Mouse (Mus musculus) midbrain, embryonic 13.5 days (tissue): ENCODE results near the gene St7l. TPM values are rescaled to one million over a fixed set of nuclear protein-coding genes. Genes with fewer than 3 reads are reported as not detected.
A peak's percentile ranks its signal among the peaks of the same experiment; 100 is the strongest.

Experiments used
- ATAC-seq: fragments of 200-750 bp; cut with Nextera tagmentation; 2 replicates; pipeline ENCODE4 v1.8.0; 2017; ENCODE audit warnings: mild to moderate bottlenecking, moderate TSS enrichment, moderate library complexity
- H3K27ac ChIP-seq: fragments of 300-500 bp; sonication (generic); 2 replicates; pipeline ENCODE4 v1.5.1; 2015; ENCODE audit warnings: inconsistent platforms, mild to moderate bottlenecking, moderate library complexity
- H3K27me3 ChIP-seq: fragments of 300-500 bp; sonication (generic); 2 replicates; pipeline ENCODE4 v1.6.1; 2015; ENCODE audit warnings: mild to moderate bottlenecking, inconsistent platforms
- H3K36me3 ChIP-seq: fragments of 300-500 bp; sonication (generic); 2 replicates; pipeline ENCODE4 v1.6.1; 2015; ENCODE audit warnings: mild to moderate bottlenecking, inconsistent platforms
- H3K4me1 ChIP-seq: fragments of 300-500 bp; sonication (generic); replicated peaks from 2 replicates; pipeline ENCODE4 v1.6.1; 2015; ENCODE audit warnings: inconsistent platforms
- H3K4me2 ChIP-seq: fragments of 300-500 bp; sonication (generic); replicated peaks from 2 replicates; pipeline ENCODE4 v1.6.1; 2015; ENCODE audit warnings: moderate library complexity, mild to moderate bottlenecking, inconsistent platforms
- H3K4me3 ChIP-seq: fragments of 300-500 bp; sonication (generic); replicated peaks from 2 replicates; pipeline ENCODE4 v1.5.1; 2015; ENCODE audit warnings: mild to moderate bottlenecking, inconsistent platforms
- H3K9ac ChIP-seq: fragments of 300-500 bp; sonication (generic); replicated peaks from 2 replicates; pipeline ENCODE4 v1.6.1; 2015; ENCODE audit warnings: mild to moderate bottlenecking, inconsistent platforms
- H3K9me3 ChIP-seq: fragments of 300-500 bp; sonication (generic); 2 replicates; pipeline ENCODE4 v1.6.1; 2016; ENCODE audit warnings: mild to moderate bottlenecking, inconsistent platforms
- WGBS: fragments of 180-500 bp; shearing (Covaris S2); methylation state at CpG from one replicate; pipeline ENCODE4 v1.1.7; 2015; 5-methylcytosine and 5-hydroxymethylcytosine counted together
- polyA plus RNA-seq: library from polyadenylated mRNA; unstranded; fragments of >200 nt; fragmentation: Nextera tagmentation; extraction: Ambion mirVana; gene quantifications from 2 replicates; pipeline ENCODE4 v1.2.1, GENCODE M21; 2015

St7l gene
- polyA plus RNA-seq, 1 experiment from 2014 or later = 38.7 TPM

- Histone ChIP-seq H3K27ac (no peak overlapping the region), H3K4me2 (no peak overlapping the region), H3K9me3 (no peaks in the 10 kb centered on the region), H3K9ac (no peak overlapping the region), H3K36me3 (peaks cover 42% of the 10 kb centered on the region), H3K4me3 (no peak overlapping the region), H3K4me1 (no peaks in the 10 kb centered on the region), H3K27me3 (peaks cover 15% of the 10 kb centered on the region)
- ATAC-seq = no peak
- 95% methylated on average over 15 of the region's 15 CpGs for WGBS
These were observed 90.7 kb downstream of the St7l start for GRCm38 (mm10) chr3:104954551-104954950.

GRCm38 (mm10) chr3:104956131-104956581 is 92.4 kb downstream of the St7l start:
- Histone ChIP-seq H3K4me2 (no peak overlapping the region), H3K27me3 (peaks cover 31% of the 10 kb centered on the region), H3K4me3 (no peak overlapping the region), H3K9ac (no peak overlapping the region), H3K27ac (no peak overlapping the region), H3K36me3 (peaks cover 31% of the 10 kb centered on the region), H3K4me1 (peaks cover 6% of the 10 kb centered on the region), H3K9me3 (no peaks in the 10 kb centered on the region)
- no peak for ATAC-seq
- WGBS = 92% methylated on average over 6 of the region's 6 CpGs

- H3K27me3 ChIP-seq = peaks cover 73% of the 10 kb centered on the region
These were observed 96.5 kb downstream of the St7l start for GRCm38 (mm10) chr3:104960026-104961000.

GRCm38 (mm10) chr3:104961066-104962059 is 97.6 kb downstream of the St7l start, which contains the start of gene Wnt2b:
TSS of gene Wnt2b (minus strand) at chr3:104961921.
- Histone ChIP-seq H3K4me1 (peaks cover 31% of the 10 kb centered on the region), H3K36me3 (no peaks in the 10 kb centered on the region), H3K9ac (peak within 1 kb of the TSS; percentile 64), H3K27ac (no peak within 1 kb of the TSS), H3K27me3 (peaks cover 82% of the 10 kb centered on the region), H3K4me3 (peak within 1 kb of the TSS; percentile 57), H3K4me2 (peak within 1 kb of the TSS; percentile 72), H3K9me3 (no peaks in the 10 kb centered on the region)
- WGBS = 2% methylated on average over 61 of the region's 87 CpGs
- peak; percentile 71 for ATAC-seq

More at GRCm38 (mm10) chr3:104960026-104961000, 96.5 kb downstream of the St7l start:
- H3K36me3 ChIP-seq = peaks cover 5% of the 10 kb centered on the region; the same call in 1 of the 2 replicates
- 0 out of 2 replicates have a peak overlapping the region, but pooled peaks have one; percentile 72 for H3K4me2 ChIP-seq
- H3K4me3 ChIP-seq = peak overlapping the region; percentile 57
- no peak for ATAC-seq
- H3K4me1 ChIP-seq = peaks cover 31% of the 10 kb centered on the region
- no peaks in the 10 kb centered on the region for H3K9me3 ChIP-seq
- no peak overlapping the region for H3K27ac ChIP-seq
- no peak overlapping the region for H3K9ac ChIP-seq
- 5% methylated on average over 19 of the region's 19 CpGs for WGBS

GRCm38 (mm10) chr3:104962141-104962611 is 98.4 kb downstream of the St7l start:
- no peaks in the 10 kb centered on the region for H3K36me3 ChIP-seq
- no peak overlapping the region for H3K27ac ChIP-seq
- peak overlapping the region; percentile 72 for H3K4me2 ChIP-seq
- peak overlapping the region; percentile 64 for H3K9ac ChIP-seq
- peak; percentile 29 for ATAC-seq
- peaks cover 84% of the 10 kb centered on the region for H3K27me3 ChIP-seq
- peaks cover 31% of the 10 kb centered on the region for H3K4me1 ChIP-seq
- under 1% methylated on average over 31 of the region's 31 CpGs for WGBS
- H3K9me3 ChIP-seq = no peaks in the 10 kb centered on the region
- H3K4me3 ChIP-seq = peak overlapping the region; percentile 57

- Histone ChIP-seq H3K4me3 (peak overlapping the region; percentile 57; the same call in 1 of the 2 replicates), H3K27me3 (peaks cover 84% of the 10 kb centered on the region), H3K9me3 (no peaks in the 10 kb centered on the region), H3K4me1 (peaks cover 36% of the 10 kb centered on the region), H3K27ac (no peak overlapping the region), H3K36me3 (no peaks in the 10 kb centered on the region), H3K4me2 (no peak overlapping the region), H3K9ac (no peak overlapping the region)
- no peak for ATAC-seq
- 10% methylated on average over 5 of the region's 5 CpGs for WGBS
These were observed 99.1 kb downstream of the St7l start for GRCm38 (mm10) chr3:104962866-104963265.

DNA sequence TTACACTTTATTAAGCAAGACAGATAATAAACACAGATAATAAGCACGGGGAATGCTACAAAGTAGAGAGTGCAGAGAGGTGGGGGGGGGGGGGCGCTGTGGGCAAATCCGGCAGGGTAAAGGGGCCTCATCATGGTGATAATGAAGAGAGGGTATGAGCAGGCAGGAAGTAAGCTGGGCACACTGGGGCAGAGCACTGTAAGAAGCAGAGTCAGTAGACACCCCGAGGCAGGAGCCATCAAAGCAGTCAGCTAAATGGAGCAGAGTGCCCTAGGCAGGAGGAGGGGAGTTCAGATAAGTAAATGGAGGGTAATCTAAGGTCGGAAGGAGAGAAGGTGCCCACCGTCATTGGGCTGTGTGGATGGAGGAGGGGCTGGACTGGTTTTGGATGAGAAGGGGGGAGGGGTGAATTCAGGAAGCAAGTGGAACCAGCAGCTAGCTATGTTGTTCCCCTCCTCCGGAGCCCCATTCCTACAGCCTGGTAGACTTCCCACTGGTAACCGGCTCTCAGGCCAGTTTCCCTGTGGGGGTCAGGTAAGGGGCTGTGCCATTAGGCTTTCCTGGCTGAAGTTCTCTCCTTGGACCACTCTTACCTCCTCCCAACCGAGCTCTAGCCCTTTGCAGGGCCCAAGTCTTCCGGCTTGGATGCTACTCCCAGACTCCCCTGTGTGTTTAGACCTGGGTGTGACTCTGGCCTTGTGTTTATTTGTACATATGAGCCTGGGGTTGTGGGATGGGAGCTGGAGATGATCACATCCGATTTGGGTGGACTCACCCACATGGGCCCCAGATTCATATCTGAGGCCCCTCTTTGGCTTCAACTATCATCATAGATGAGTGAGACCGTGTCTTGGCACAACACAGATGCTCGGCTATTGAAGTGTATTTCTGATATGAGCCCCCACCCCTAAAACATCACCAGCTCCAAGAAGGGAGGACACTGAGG is 99.8 kb downstream of the St7l start:
- Histone ChIP-seq H3K9me3 (no peaks in the 10 kb centered on the region), H3K4me3 (no peak overlapping the region), H3K4me1 (peaks cover 41% of the 10 kb centered on the region), H3K4me2 (no peak overlapping the region), H3K27ac (no peak overlapping the region), H3K36me3 (no peaks in the 10 kb centered on the region), H3K27me3 (peaks cover 81% of the 10 kb centered on the region), H3K9ac (no peak overlapping the region)
- WGBS = 30% methylated on average over 13 of the region's 13 CpGs
- no peak for ATAC-seq

- H3K27me3 ChIP-seq = peaks cover 69% of the 10 kb centered on the region
- WGBS = 79% methylated on average over 8 of the region's 8 CpGs
- H3K36me3 ChIP-seq = no peaks in the 10 kb centered on the region
These were observed 101.5 kb downstream of the St7l start for GRCm38 (mm10) chr3:104965070-104965855.

GRCm38 (mm10) chr3:104965991-104966554 is 102.3 kb downstream of the St7l start:
- WGBS = 75% methylated on average over 7 of the region's 7 CpGs
- peaks cover 61% of the 10 kb centered on the region for H3K27me3 ChIP-seq

More at GRCm38 (mm10) chr3:104965070-104965855, 101.5 kb downstream of the St7l start:
- ATAC-seq = no peak
- Histone ChIP-seq H3K27ac (no peak overlapping the region), H3K9me3 (no peaks in the 10 kb centered on the region), H3K4me3 (no peak overlapping the region), H3K4me2 (no peak overlapping the region), H3K4me1 (peaks cover 41% of the 10 kb centered on the region), H3K9ac (no peak overlapping the region)

More at GRCm38 (mm10) chr3:104965991-104966554, 102.3 kb downstream of the St7l start:
- peaks cover 36% of the 10 kb centered on the region for H3K4me1 ChIP-seq
- H3K4me2 ChIP-seq = no peak overlapping the region
- H3K9me3 ChIP-seq = no peaks in the 10 kb centered on the region
- ATAC-seq = no peak
- no peak overlapping the region for H3K4me3 ChIP-seq
- H3K9ac ChIP-seq = no peak overlapping the region
- no peaks in the 10 kb centered on the region for H3K36me3 ChIP-seq
- H3K27ac ChIP-seq = no peak overlapping the region
